Mouse (Mus musculus) retina, postnatal 7 days (tissue): ENCODE results near the gene Pbld1.
A peak's percentile ranks its signal among the peaks of the same experiment; 100 is the strongest.

Source experiments
- DNase-seq: peaks from one replicate; pipeline ENCODE4 v3.0.0-alpha.2; 2012; ENCODE audit warnings: low read depth, low spot score

Pbld1 gene

GRCm38 (mm10) chr10:63092616-63093550 lies 32.9 kb downstream of the Pbld1 start:
- no peak for DNase-seq

DNA sequence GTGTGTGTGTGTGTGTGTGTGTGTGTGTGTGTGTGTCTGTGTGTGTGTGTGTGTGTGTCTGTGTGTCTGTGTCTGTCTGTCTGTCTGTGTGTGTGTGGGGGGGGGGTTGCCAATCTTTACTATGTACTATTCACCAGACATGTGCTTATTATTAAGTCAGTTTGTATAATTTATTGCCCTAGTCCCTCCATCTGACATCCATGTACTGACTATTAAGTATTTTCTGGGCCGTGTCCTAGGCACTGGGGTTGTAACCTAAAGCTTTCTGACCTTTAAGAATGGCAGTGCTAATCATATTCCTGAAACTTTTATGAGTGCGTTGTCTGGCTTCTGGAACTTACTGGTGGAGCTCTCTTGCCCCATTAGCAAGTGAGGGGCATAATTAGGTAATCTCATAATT lies 36.8 kb downstream of the Pbld1 start:
- DNase-seq, result no peak

DNA sequence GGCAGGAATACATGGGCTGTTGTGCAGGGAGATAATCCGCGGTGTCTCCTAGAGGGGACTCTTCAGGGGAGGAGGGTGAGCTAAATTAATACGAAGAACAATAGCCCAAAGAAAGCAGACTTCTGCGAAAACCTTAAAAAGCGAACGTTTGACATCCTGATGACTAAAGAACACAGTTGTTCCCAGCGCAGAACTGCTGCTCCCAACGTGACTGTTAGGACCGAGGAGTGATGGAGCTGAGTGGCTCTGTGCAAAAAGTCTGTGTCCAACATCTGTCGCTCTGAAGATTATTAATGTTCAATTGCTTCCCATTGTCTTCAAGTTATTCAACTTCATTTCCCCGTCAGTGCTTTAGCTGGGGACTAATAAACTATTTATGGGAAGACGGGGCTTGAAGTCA lies 38.2 kb downstream of the Pbld1 start:
- DNase-seq, result no peak

DNA sequence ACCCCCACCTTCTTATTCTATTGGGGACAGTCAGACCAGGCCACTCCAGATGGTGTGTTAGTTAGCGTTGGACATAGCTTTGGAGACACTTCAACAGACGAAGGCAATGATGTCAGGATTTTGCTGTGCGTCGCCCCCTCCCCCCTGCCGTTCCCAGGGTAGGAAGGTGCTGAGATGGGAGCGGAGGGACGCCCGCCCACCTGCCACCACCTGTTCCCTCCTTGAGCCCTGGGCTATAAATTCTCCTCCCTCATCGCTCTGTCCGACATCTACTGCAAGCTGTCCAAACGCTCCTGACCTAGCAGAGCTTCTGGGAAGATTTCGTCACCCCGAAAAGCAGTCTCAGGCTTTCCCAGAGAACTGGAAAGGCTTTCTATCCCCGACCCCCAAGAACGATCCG lies 39.6 kb downstream of the Pbld1 start, which contains the start of gene Atoh7:
TSS of gene Atoh7 (plus strand) at position 131 of the 400 bp plus-strand sequence.
- DNase-seq, result no peak

DNA sequence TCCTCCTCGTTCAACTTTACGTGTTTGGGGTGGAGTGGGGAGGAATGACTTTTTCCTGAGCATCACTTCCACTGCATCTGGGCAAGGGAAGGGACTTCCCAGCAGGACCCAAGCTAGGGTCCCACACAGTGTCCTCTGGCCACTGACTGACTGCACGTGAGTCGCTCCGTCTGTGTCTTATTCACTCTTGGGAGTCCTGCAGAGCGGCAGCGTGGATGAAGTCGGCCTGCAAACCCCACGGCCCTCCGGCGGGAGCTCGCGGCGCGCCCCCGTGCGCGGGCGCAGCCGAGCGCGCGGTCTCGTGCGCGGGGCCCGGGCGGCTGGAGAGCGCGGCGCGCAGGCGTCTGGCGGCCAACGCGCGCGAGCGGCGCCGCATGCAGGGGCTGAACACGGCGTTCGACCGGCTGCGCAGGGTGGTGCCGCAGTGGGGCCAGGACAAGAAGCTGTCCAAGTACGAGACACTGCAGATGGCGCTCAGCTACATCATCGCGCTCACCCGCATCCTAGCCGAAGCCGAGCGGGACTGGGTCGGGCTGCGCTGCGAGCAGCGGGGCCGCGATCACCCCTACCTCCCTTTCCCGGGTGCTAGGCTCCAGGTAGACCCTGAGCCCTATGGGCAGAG lies 40.1 kb downstream of the Pbld1 start:
- DNase-seq, result peak; percentile 48

DNA sequence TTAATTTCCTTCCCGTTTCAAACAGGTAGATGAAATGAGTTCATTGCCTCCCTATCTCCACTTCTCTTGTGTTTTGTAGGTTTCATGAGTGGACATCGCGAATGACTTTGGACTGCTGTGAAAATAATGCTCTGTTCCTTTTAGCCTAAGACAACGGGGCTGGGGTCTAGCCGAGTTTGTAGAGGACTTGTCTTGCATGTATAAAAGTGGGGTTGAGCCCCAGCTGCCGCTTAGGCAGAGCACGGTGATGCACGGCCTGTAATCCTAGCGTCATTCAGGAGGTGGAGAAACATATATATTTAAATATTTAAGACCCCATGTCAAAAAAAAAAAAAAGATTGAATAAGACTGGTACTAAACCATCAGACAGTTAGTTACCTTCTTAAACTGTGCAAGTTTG lies 40.7 kb downstream of the Pbld1 start:
- DNase-seq, result no peak

DNA sequence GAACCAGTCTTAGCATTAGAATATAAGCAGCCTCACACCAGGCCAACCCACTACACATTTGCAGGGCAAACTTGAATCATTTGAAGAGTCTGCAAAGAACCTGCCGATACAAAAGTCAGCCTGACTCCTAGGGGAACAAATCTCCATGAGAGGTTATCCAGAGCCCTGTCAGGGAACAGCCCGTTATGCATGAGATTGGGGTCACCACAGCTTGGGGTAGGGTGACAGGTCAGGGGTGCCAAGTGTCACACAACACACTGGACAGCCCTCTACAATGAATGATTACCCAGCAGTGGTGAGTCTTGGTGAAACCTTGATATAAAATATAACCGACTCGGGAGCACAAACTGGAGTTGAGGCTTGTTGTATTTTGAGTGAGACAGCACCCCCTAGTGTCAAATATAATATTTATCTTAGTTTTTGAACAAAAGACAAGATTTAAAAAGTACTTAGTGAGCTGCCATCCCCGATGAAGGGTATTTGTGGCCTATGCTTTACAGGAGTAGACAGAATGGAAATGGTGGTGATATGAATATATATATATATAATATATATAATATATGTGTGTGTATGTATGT lies 53.2 kb downstream of the Pbld1 start:
- no peak for DNase-seq

DNA sequence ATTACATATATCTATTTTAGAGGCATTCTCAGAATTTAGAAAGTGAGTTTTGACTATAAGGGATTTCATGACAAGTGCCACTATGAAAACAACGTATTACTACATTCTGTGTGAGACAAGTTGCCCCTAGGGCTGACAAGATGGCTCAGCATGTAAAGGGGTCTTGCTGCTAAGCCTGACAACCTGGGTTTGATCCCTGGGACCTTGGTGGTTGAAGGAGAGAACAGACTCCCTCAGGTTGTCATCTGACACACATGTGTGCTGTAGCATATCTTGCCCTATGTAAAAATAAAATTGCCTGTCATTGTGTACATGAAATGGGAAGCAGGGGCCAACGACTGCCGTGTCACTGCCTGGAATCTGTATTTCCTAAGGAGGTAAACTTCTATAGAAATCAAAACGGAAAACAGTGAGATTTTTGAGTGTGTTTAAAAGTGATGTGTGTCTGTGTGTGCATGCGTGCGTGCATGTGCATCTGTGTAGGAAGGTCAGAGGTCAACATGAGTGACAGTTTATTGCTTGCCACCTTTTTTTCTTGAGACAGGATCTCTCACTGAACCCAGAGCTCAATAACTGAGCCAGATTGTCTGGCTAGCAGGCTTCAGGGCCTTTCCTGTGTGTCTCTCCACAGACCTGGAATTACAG lies 53.9 kb downstream of the Pbld1 start:
- DNase-seq, result no peak

GRCm38 (mm10) chr10:63115881-63116280 lies 55.9 kb downstream of the Pbld1 start:
- no peak for DNase-seq

- no peak for DNase-seq
Measured at GRCm38 (mm10) chr10:63116376-63116775, 56.4 kb downstream of the Pbld1 start.

GRCm38 (mm10) chr10:63117583-63117982 lies 57.6 kb downstream of the Pbld1 start:
- no peak for DNase-seq

GRCm38 (mm10) chr10:63119916-63120315 lies 60.0 kb downstream of the Pbld1 start:
- no peak for DNase-seq

DNA sequence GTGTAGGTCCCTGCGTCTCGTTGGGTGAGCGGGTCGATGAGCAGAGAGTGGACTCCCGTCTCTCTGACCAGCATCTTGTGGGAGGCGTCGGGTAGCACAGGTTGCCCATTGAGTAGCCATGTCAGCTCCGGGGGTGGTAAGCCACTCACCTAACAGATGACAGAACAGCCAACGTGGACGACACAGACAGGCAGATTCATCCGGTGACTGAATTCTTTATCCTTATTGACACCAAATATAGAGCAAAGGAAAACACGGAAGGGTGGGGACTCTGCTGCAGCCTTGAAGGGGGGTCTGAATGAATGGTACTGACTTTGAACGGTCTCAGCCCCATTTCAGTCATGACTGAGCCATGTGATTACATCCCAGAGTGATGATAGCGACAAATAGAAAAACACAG lies 62.0 kb downstream of the Pbld1 start:
- no peak for DNase-seq

DNA sequence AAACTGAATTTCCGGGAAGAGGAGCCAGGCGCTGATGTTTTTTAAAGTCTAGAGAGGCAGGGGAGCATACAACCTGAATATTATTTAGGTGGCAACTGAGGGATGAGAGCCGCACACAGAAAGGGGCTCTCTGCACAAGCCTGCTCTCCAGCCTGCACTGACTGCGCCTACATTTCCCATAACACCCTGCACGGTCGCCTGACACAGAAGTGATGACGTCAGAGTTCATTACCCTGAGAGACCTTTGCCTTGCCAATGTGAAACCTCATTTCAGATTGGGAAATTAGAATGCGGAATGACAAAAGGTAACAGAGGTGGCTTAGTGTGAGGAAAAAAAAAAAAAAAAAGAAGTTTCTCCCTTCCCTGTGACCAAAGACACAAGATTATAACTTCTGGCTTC lies 62.6 kb downstream of the Pbld1 start:
- DNase-seq, result no peak

- DNase-seq, result no peak
Measured at GRCm38 (mm10) chr10:63123141-63123540, 63.2 kb downstream of the Pbld1 start.

DNA sequence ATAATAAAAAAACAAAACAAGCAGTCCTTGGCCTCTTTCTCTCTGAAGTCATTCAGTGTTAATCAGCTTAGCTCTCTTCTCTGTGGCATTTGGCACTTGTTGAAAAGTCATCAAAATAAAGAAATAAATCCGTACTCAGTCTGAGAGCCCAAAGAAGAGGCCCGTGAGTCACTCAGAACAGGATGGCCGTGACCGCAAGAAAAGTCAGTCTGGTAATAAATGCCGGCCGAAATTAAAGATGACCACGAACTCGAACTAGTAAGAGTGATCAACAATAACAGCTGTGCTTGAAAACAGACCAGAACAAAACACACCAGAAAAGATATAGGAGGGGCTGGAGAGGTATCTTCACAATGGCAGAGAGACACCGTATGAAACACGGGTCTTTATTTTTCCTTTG lies 64.1 kb downstream of the Pbld1 start:
- DNase-seq, result no peak

GRCm38 (mm10) chr10:63125343-63125742 lies 65.4 kb downstream of the Pbld1 start:
- DNase-seq, result no peak

GRCm38 (mm10) chr10:63126116-63126515 lies 66.2 kb downstream of the Pbld1 start:
- no peak for DNase-seq

DNA sequence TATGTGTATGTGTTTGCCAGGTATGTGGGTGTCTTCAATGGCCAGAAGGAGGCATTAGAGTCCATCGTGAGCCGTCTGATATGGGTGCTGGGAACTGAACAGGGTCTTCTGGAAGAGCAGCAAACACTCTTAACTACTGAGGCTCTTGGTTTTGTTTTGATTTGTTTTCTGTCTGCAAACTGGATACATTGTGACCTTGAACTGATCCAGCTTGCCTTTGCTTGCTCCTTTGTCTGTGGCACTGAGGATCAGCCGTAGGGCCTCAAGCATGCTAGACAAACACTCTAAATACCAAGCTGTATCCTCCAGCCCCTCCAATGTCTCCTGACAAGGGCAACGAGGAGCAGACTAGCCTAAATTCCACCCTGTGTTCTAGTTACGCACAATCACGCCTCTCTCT lies 67.2 kb downstream of the Pbld1 start:
- DNase-seq, result no peak
